Mouse (Mus musculus) heart, postnatal 0 days (tissue): Measurements from ENCODE around the gene Syn3.

Experiments
- CTCF ChIP-seq: IDR thresholded peaks from 2 replicates; pipeline ENCODE4 v1.5.1; 2016; ENCODE audit warnings: antibody characterized with exemption, control low read depth, low read depth
- EP300 ChIP-seq: IDR thresholded peaks from 2 replicates; pipeline ENCODE4 v1.6.1; 2016; ENCODE audit warnings: antibody characterized with exemption, low read depth

GRCm38 (mm10) chr10:86153221-86153620, 345.5 kb downstream of the Syn3 start:
- no peak for TF ChIP-seq CTCF
- no peak for TF ChIP-seq EP300
